Mouse (Mus musculus) cerebellum, adult (tissue): ENCODE data around the gene Gm10160.
"Not testable (repeated sequence)": the region's sequence is repeated elsewhere in the genome, so short reads cannot be mapped to it uniquely, and the experiment has no call there.

Source experiments
- ATAC-seq: cut with Nextera tagmentation; 2 replicates; pipeline ENCODE4 v1.9.2; 2017; ENCODE audit warnings: mild to moderate bottlenecking, moderate library complexity, mixed read lengths; ENCODE audit not compliant: insufficient number of reproducible peaks, low FRiP score, low TSS enrichment

The Gm10160 gene

GRCm38 (mm10) chr7:81858968-81859721 lies 3.6 kb upstream of the Gm10160 start, which contains the start of gene Tm6sf1:
Gene Tm6sf1 (plus strand): TSS chr7:81859001.
- ATAC-seq: no peak

GRCm38 (mm10) chr7:81858236-81858635 lies 2.6 kb upstream of the Gm10160 start:
- no peak for ATAC-seq

GRCm38 (mm10) chr7:81856221-81856620 lies 627 bp upstream of the Gm10160 start:
- no peak for ATAC-seq

- no peak for ATAC-seq
Observed at GRCm38 (mm10) chr7:81854568-81855307, 856 bp downstream of the Gm10160 start.

- no peak for ATAC-seq
Observed at GRCm38 (mm10) chr7:81851706-81852105, 3.9 kb downstream of the Gm10160 start.

- no peak for ATAC-seq
Observed at GRCm38 (mm10) chr7:81850171-81850570, 5.4 kb downstream of the Gm10160 start.

GRCm38 (mm10) chr7:81849633-81850032 lies 6.0 kb downstream of the Gm10160 start:
- ATAC-seq: no peak

GRCm38 (mm10) chr7:81849214-81849613 lies 6.4 kb downstream of the Gm10160 start:
- ATAC-seq: no peak

GRCm38 (mm10) chr7:81847777-81848176 lies 7.8 kb downstream of the Gm10160 start:
- ATAC-seq: peak; percentile 64; the same call in 1 of the 2 replicates

GRCm38 (mm10) chr7:81847010-81847409 lies 8.6 kb downstream of the Gm10160 start:
- ATAC-seq: no peak

- no peak for ATAC-seq
Observed at GRCm38 (mm10) chr7:81846008-81846407, 9.6 kb downstream of the Gm10160 start.

GRCm38 (mm10) chr7:81845313-81845712 lies 10.3 kb downstream of the Gm10160 start:
- ATAC-seq: no peak

GRCm38 (mm10) chr7:81844801-81845200 lies 10.8 kb downstream of the Gm10160 start:
- no peak for ATAC-seq

- no peak for ATAC-seq
Observed at GRCm38 (mm10) chr7:81843903-81844302, 11.7 kb downstream of the Gm10160 start.

GRCm38 (mm10) chr7:81842998-81843397 lies 12.6 kb downstream of the Gm10160 start:
- no peak for ATAC-seq

GRCm38 (mm10) chr7:81842141-81842540 lies 13.5 kb downstream of the Gm10160 start:
- ATAC-seq: no peak

- ATAC-seq: no peak
Observed at GRCm38 (mm10) chr7:81841439-81841838, 14.2 kb downstream of the Gm10160 start.

- ATAC-seq: no peak
Observed at GRCm38 (mm10) chr7:81840661-81841181, 14.9 kb downstream of the Gm10160 start.

- ATAC-seq: no peak
Observed at GRCm38 (mm10) chr7:81839746-81840145, 15.8 kb downstream of the Gm10160 start.

GRCm38 (mm10) chr7:81837771-81838170 lies 17.8 kb downstream of the Gm10160 start:
- ATAC-seq: not testable (repeated sequence)

GRCm38 (mm10) chr7:81835430-81835829 lies 20.2 kb downstream of the Gm10160 start:
- no peak for ATAC-seq
